Mouse (Mus musculus): Measurements from ENCODE around the gene Gna15.
A peak's percentile ranks its signal among the peaks of the same experiment; 100 is the strongest.

Gene Gna15

GRCm38 (mm10) chr10:81524051-81524605 is at the start of gene Gna15:
Gene Gna15 (minus strand): TSS chr10:81524225.
- no peak for DNase-seq

- DNase-seq: peak; percentile 76
Measured at GRCm38 (mm10) chr10:81572975-81573374, 49.0 kb upstream of the Gna15 start.

GRCm38 (mm10) chr10:81572133-81572671 is 48.2 kb upstream of the Gna15 start:
- DNase-seq: peak; percentile 80

- peak; percentile 100 for DNase-seq
Measured at GRCm38 (mm10) chr10:81571501-81571876, 47.5 kb upstream of the Gna15 start.

GRCm38 (mm10) chr10:81570831-81571500 is 46.9 kb upstream of the Gna15 start:
- DNase-seq: peak; percentile 96

- no peak for DNase-seq
Measured at GRCm38 (mm10) chr10:81570238-81570800, 46.3 kb upstream of the Gna15 start.

GRCm38 (mm10) chr10:81569507-81570237 is 45.6 kb upstream of the Gna15 start:
- DNase-seq: peak; percentile 74

- peak; percentile 74 for DNase-seq
Measured at GRCm38 (mm10) chr10:81568381-81569191, 44.6 kb upstream of the Gna15 start.

- no peak for DNase-seq
Measured at GRCm38 (mm10) chr10:81565257-81566228, 41.5 kb upstream of the Gna15 start.

GRCm38 (mm10) chr10:81564734-81565133 is 40.7 kb upstream of the Gna15 start:
- peak; percentile 84 for DNase-seq

GRCm38 (mm10) chr10:81564216-81564615 is 40.2 kb upstream of the Gna15 start:
- DNase-seq: peak; percentile 74

- DNase-seq: peak; percentile 65
Measured at GRCm38 (mm10) chr10:81563481-81563880, 39.5 kb upstream of the Gna15 start.

- no peak for DNase-seq
Measured at GRCm38 (mm10) chr10:81562411-81562810, 38.4 kb upstream of the Gna15 start.

GRCm38 (mm10) chr10:81560719-81561459 is 36.9 kb upstream of the Gna15 start:
- peak; percentile 77 for DNase-seq

GRCm38 (mm10) chr10:81559627-81560539 is 35.9 kb upstream of the Gna15 start:
- DNase-seq: peak; percentile 84

- peak; percentile 86 for DNase-seq
Measured at GRCm38 (mm10) chr10:81559163-81559626, 35.2 kb upstream of the Gna15 start, which contains the start of gene Aes. Gene Aes (plus strand): TSS chr10:81559488.

GRCm38 (mm10) chr10:81557491-81557890 is 33.5 kb upstream of the Gna15 start:
- no peak for DNase-seq

- no peak for DNase-seq
Measured at GRCm38 (mm10) chr10:81556282-81556681, 32.3 kb upstream of the Gna15 start.
